Mouse (Mus musculus) megakaryocyte, embryonic 14.5 days (primary cell): Measurements from ENCODE around the gene Epb41.

Experiments used
- FLI1 ChIP-seq: IDR thresholded peaks from 2 replicates; pipeline ENCODE4 v1.6.1; 2012; ENCODE audit warnings: low read length, inconsistent platforms, mixed read lengths
- GATA1 ChIP-seq: IDR thresholded peaks from 3 replicates; pipeline ENCODE4 v1.6.1; 2012; ENCODE audit warnings: mixed read lengths, low read length, inconsistent platforms, borderline replicate concordance

- no peak for TF ChIP-seq GATA1
- no peak for TF ChIP-seq FLI1
Observed at GRCm38 (mm10) chr4:131918711-131919500, 156.2 kb downstream of the Epb41 start.
